Mouse (Mus musculus) layer of hippocampus, adult 8-10 months (tissue): Measurements from ENCODE around the gene 2900011O08Rik. TPM values are rescaled to one million over a fixed set of nuclear protein-coding genes. Genes with fewer than 3 reads are reported as not detected.

Experiments used
- DNase-seq, 2 experiments: peaks; one replicate each; pipeline ENCODE4 v3.0.0; 2022; ENCODE audit warnings: low spot score in 2 of 2
- total RNA-seq, 4 experiments: library from RNA; stranded (reverse); gene quantifications; 2 replicates each; pipeline ENCODE4 v1.2.4; 2022

Gene 2900011O08Rik
- total RNA-seq, 4 experiments from 2014 or later, result 231 to 272 (median 251) TPM

DNA sequence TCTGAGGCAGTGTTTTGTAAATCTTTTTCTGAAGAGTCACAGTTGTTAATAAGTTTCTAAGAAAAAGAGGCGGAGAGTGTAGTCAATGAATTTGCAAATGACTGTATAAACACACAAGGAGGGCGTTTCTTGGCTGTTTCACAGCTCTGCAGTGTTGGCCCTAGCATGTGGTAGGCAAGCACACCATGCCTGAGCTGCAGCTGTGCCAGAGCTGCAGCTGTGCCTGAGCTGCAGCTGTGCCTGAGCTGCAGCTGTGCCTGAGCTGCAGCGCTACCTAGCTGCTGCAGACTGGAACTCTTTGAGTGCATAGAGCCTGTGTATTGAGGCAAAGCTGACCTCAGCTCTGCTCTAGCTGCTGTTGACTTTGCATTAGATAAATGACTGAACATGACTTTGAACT is 17.8 kb downstream of the 2900011O08Rik start:
- DNase-seq, result no peak

DNA sequence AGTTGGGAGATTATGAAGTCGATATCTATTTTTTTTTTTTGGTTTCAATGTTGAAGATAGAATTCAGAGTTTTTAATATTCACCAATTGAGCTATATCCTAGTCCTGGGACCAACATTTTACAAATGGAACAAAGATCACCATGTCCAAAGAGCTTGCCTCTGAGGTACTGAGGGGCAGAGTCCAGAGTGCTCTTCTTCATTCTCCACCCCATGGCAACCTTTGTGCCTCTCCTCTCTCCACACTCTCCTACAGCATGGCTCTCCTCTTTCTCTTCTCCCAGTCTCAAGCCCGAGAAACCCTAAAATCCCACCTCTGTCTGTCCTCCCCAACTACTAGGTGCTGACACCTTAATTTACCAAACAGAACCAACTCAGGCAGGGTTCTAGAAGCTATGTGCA is 18.3 kb downstream of the 2900011O08Rik start:
- DNase-seq, result no peak

DNA sequence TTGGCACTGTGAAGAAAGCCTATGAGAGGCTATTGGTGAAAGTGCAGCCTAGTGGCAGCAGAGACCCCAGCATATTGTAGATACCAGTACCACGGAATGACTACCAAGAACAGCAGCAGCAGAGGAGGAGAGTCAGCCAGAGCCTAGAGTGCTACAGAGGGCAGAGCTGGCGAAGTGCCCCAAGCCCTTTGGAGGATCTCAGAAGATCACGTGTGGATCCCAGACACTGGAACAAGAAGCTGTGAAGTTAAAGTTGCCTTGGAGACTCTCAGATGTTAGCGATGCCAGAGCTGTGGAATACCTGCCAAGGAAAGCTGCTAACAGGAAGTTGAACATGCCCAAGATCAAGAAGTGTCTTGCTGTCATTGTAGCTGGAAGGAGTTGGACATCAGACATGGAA is 18.9 kb downstream of the 2900011O08Rik start:
- DNase-seq, result no peak

DNA sequence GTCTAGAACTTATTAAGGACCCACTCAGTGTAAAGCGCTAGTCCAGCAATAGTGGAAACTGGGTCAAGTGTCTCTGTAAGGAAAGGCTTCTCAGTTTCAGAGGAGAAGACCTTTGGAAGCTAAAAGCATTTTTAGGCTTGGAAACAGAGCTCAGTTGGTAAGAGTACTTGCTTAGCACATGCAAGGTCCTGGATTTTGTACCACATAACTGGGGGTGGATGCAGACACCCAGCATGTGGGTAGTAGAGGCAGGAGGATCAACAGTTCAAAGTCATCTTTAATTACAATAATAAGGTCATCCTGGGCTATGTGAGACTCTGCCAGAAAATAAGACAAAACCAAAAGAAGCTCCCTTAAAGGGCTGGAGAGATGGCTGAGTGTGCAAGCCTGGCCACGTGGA is 21.7 kb downstream of the 2900011O08Rik start:
- no peak for DNase-seq

DNA sequence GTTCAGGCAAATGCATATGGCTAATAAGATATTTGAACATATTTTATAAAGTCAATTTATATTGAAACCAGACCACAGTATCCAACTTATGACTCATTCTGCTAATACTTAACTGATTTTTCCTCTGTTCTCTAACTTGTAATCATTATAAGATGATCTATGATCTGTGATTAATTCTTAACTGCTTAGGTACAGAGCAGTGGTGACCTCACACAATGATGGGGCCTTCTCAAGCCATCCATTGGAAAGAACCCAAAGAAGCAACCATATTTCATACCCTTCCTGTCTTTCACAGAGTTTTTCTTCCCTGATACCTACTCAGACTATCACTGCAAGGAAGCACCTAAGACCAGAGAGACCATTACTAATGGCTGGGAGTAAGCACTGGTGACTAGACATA is 22.3 kb downstream of the 2900011O08Rik start:
- no peak for DNase-seq

DNA sequence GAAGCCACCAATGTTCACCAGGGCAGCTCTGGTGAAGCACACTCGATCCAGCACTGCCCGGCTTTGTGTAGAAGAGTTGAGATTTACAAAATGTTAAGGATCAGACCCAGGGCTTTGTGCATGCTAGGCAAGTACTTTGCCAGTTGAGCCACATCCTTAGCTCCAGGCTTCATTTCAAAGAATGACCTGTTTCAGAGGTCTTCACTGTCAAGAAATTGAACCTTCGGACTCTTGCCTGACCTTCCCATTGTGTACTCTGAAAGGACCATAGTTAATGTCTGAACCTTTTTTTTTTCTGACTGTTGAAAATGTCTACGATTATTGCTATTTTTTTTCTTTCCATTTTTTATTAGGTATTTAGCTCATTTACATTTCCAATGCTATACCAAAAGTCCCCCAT is 23.6 kb downstream of the 2900011O08Rik start:
- no peak for DNase-seq

DNA sequence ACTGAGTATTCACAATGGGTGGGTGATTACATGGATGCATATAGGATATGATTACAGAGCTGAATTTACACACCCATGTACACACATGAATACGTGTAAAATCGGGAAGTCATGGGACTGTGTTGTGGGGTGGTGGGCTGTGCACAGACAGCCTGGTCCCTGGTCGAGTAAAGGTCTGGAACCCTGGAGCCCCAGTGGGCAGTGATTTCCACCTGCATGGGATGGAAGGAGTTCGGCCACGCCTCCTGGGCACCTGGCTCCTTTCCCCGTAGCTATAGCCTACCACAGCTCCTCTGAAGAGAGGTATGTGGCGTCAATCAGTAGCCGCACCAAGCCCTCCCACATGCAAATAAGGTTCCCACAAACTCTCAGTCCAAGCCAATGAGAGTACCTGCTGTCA is 30.9 kb downstream of the 2900011O08Rik start:
- no peak for DNase-seq

DNA sequence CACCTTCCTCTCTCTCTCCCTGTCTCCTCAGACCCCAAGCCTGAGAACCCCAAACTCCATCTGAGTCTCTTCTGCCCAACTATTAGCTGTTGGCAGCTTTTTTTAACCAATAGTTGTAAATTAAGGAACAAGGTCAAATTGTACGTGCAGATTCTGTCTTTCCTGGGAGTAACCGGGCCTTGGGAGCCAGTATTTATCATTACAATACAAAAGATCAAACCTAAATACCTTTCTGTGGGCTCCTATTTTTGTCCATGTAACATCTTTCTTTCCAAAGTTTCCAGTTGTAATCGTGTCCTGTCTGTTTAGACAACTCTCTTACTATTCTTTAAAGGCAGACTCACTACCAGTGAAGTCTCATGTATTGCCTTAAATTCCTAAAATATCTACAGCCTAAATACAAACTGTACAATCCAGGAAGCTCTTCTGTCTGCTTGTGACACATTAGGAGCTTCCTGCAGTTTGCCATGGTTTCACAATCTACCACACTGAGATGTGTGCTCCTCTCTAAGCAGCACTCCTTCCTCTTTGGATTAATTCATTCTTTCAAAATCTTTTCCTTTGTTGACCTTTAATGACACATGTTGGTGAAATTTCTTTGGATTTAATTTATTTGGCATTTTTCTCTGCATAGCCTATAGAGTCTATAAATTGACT is 34.9 kb downstream of the 2900011O08Rik start:
- DNase-seq, result no peak

DNA sequence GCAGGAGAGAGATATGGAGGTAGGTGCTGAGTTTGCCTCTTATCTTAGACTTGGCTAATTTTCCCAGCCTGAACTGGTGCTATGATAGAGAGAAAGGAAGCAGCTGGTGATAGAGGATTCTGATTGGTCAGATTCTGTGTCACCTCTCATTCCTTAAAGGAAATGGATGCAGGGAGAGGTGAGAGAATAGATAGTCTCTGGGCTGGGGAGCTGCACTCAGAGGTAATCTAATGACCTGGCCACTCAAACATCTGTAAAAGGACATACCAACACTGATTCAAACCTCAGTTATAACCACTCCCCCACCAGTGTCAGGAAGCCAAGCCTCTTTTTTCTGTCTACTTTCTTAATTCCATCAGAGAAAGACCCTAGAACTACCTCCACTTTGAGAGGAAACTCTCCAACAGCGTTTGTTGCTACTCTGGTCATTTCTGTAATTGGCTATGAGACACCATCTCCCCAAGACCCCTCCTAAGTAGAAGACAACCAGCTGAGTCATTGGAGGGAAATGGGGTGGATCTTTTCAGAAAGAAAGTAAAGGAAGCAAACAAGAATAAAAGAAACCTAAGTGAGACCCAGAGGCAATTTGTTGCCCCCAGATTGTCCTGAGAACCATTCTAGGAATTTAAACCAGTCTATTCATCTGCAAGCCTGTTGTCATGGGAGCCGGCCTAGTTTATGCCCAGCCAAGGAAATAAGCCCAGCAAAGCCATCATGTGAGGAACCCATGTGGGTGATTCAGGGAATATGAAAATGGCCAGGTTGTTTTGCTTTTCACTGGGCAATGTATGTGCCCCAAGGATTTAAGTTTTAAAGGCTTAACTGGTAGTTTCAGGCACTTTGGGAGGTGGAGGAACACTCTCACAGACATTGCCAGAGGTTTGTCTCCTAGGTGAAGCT is 38.9 kb downstream of the 2900011O08Rik start:
- DNase-seq, result no peak

DNA sequence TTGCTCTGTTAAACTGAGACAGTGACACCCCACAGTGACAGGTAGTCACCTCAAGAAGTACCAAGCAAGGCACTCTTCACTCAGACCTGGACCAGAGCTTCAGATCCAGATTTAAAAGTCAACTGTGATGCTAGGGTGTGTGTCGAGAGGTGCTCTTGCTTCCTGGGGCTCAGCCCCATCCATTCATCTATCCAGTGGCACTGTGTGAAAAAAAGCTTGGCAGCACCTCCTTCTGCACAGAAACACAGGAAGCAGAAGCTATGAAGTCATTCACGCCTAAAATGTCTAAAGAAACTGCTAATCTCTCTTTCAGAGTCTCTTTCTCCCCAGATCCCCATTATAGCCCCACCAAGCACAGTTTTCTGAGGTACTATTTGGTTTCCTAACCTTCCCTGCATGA is 42.7 kb downstream of the 2900011O08Rik start:
- DNase-seq, result no peak

DNA sequence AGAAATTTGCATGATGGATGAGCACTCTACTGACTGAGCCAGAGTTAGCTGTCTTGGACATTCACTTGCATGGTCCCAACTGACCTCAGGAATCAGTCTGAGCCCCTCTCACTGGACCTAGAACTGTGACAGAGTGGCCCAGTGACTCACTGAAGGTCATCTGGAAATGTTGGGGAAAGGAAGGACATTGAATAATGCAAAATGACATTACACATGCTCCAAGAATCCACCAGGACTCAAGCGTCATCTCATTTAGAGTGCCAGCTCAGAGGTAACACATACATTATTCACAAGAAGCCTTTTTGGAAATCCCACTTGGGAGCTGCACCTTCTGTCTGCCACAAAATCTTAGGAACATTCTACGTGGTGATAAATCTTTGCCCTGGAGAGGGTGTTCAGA is 43.4 kb downstream of the 2900011O08Rik start:
- no peak for DNase-seq

DNA sequence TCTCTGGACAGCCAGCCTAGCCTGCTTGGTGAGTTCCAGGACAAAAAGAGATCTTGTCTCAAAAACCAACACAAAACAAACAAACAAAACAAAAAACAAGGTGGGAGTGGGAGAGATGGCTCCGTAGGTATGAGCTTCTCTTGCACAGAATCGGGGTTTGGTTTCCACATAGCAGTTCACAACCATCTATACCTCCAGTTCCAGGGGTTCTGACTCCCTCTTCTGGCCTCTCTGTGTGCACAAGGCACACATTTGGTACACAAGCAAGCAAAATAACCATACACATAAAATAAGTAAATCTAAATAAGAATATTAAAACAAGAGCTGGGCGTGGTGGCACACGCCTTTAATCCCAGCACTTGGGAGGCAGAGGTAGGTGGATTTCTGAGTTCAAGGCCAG is 44.2 kb downstream of the 2900011O08Rik start:
- DNase-seq, result no peak

DNA sequence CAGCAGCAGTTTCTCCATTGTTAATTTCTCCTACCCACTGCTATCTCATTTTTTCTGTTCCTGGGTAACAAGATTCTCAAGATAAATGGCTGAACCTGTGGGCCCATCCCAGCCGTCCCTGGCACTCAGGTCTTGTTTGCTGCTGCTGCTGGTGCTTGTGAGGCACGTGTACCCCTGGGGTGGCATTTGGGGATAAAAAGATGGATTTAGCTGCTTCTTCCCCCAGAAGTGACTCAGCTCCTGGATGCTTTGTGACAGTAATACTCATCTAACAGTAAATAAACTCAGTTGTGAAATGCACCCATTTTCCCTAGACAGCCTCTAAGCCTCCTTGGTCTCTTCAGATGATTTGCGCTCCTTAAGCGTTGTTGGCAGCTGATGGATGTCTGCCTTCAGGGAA is 46.7 kb downstream of the 2900011O08Rik start:
- DNase-seq, result no peak

DNA sequence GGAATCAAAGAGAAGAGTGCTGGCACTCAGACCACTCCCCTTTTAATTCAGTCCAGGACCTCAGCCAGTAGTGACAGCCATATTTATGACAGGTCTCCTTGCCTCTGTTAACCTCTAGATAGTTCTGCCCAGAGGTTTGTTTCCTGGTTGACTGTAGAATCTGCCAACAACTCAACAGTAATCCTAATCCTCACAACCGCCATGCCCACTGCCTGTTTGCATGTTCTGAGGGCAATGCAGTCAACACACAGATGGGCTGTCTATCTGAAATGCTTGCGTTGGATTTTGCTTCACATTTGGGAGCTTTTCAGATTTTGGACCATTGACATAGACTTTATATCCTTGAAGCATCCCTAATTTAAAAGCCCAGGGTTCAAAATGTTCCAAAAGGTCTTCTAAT is 56.0 kb downstream of the 2900011O08Rik start:
- DNase-seq, result no peak

DNA sequence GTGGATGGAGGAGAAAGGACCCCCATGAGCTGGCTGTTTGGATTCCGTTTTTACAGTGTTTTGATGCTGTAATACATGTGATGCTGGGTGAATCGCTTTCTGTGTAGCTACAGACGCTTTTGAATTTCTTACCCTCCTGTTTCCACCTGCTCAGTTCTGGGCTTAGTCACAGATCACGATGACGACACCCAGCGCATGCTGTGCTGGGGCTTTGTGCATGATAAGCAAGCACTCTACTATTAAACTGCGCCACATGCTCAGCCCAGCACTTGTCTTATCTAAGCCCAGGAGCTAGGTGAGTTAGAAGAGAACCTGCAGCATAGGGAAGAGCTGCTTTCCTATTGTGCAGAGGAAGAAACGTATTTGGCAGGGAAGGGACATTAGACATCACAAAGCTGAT is 58.3 kb downstream of the 2900011O08Rik start:
- peak; percentile 65 to 70 for DNase-seq

DNA sequence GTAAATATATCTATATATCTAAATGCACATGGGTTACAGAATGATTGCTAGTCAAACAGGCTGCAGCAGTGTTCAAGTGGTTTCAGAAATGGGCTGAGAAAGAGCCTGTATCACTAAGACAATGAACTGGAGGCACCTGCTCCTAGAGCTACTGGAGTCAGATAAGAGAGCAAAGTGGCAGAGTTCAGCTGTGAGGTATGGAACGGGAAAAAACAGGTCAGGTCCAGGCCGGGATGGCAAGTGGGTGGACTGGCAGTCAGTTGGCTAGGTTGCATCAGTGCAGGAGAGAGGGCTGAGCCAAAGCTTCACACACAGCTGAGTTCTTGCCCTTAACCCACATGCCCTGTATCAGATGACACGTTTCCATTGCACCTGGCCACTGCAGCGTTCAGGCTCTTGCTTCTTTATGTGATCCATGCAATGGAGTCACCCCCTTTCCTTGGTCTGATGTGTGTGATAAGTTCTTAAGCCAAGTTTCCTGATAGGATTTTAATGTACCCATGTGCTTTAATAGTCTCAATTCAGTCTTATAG is 59.9 kb downstream of the 2900011O08Rik start:
- DNase-seq, result no peak

DNA sequence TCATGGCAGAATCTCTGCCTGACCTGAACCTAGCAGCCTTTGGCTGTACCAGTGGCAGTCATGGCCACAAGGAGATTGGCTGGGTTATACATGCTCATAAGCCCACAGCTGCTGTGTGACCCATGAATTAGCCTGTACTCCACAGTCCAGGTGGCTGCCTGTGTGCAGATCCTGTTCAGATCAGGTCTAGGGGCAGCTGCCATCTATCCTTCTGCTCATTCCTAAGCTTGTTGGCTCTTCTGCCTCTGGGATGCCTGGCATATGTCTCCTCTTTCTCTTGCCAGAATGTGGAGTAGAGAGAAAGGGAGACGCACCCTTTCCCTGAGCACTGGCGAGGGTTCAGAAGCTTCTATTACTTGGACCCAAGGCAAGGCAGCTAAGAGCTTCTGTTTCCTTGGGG is 65.8 kb downstream of the 2900011O08Rik start:
- DNase-seq, result no peak

DNA sequence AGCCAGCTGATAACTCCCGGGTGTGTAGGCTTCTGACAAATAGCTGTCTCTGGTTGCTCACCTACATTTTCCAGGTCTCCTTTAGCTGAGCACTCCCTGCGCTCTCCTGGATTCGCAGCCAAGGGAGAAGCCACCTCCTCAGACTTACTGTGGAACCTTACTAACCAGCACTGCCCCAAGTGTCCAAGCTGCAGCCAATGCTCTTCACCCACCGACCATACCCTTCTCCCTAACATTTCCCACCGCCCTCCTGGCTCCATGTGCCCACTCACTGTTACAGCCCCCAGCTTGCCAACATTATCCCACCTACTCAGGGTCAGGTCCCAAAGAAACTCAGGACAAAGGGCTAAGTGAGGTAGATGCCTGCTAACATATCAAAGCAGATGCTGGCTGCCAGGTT is 66.7 kb downstream of the 2900011O08Rik start:
- no peak for DNase-seq

DNA sequence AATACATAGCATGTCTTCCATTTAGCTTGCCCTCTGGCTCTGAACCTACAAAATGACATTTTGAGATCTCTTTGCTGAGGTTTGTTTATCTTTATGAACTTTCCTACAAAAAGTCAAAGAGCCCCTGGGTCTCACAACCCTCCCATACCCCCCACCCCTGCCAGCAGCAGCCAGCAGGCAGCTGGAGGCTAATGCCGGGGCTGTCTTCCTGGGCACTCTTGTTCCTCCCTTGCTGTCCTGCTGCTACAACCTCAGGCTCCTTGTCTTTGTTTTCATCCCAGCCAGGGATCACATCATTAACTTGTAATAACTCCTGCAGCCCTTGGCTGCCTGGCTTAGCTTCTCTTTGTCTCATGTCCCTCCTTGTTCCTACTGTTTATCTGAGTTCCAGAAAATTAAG is 68.9 kb downstream of the 2900011O08Rik start:
- no peak for DNase-seq

DNA sequence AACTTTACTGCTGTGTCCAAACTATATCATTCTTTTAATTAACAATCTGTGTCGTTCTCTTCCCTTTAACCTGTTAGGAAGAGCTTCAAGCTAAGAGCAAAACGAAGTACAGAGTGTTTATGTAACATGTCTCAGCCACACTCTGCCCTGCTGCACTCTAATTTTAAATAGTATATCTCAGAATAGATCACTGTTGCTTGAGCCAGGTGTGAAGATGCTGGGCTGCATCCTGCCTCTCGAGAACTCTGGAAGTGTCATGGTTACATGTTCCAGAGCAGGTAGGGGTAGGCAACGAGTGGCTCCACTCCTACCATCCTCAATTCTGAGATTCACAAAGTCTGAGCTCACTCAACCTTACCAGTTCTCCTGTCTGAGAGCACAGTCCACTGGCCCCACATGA is 70.3 kb downstream of the 2900011O08Rik start:
- no peak for DNase-seq

DNA sequence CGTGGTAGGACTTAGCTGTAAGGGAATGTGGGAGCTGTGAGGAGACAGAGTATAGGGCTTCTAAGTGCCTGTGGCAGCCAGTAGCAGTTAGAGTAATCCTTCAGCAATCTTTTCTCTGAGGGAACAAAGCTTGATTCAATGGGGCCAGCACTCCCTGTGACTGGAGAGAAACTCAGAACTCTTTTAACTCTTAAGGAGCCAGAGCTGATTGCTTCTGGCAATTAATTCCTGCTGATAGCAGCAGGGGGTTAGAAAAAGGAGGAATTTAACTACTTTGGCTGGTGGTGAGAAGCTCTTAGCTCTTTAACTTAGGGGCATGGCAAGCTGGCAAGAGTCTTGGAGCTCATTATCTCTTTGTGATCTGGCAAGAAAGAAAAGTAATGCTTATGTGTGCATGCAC is 72.1 kb downstream of the 2900011O08Rik start:
- DNase-seq, result no peak

DNA sequence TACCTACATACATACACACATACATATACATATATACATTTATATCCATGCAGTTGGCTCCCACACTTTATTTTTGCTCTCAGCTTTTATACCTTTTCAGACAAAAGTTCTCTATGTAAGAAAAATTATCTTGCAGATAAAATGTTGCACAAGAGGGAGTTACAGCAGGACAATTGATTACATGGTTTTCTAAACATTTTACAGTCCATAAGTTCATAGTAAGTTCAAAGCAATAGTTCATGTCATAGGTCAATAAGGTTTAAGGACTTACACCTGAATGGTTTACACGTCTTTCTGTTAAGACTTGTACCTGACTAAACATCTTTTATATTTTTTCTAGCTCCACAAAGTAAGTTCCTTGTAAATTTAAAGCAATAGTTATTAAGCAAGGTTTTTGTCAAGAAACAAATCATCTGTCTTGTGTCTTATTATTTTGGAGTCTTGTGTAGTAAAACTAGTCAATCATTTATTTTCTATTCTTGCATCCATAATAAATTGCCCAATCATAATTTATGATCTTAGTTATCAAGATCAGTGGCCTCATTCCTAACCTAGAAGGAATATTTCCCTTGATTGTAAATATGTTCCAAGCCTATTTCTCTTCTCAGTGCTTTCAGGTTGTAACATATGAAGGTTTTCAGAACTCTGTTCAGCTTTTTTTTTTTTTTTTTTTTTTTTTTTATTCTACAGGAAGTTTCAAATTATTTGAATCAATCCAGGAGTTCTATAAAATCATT is 72.9 kb downstream of the 2900011O08Rik start:
- no peak for DNase-seq
